19 mouse cellular contexts compared by ENCODE assay signal in genomic region chr13:43516931-43517330, GRCm38 (mm10). TPM values are rescaled to one million over a fixed set of nuclear protein-coding genes. Genes with fewer than 3 reads are reported as not detected.
A peak's percentile ranks its signal among the peaks of the same experiment; 100 is the strongest.
DNase-seq lines count a peak whose midpoint lies in the region; ATAC-seq and TF ChIP-seq lines count a peak whose summit lies in the region.
"Had no signal": no experiment of that assay in that cellular context is flagged by ENCODE, and none has a peak within 500 bp of the region (broad histone marks: within the 10 kb centered on the region; RNA-seq: fewer than 3 reads in every experiment).

No protein-coding gene starts in this region.

- H3K9ac ChIP-seq in heart, embryonic 12.5 days: no peak overlapping the region
- H3K9ac ChIP-seq in limb, embryonic 14.5 days (ENCODE audit: low read depth, low read length, severe bottlenecking): no peak overlapping the region
- no peak overlapping the region for H3K9ac ChIP-seq in heart, postnatal 0 days (replicated peaks; ENCODE audit: low read depth, low read length)
- H3K9ac ChIP-seq: heart, embryonic 15.5 days; liver, embryonic 13.5 days; lung, embryonic 15.5 days; midbrain, embryonic 12.5 days had no signal

- TF ChIP-seq EP300 in heart, postnatal 0 days (IDR thresholded peaks at IDR 0.05; ENCODE audit: low read depth): no peak

- H3K9me3 ChIP-seq in heart, embryonic 12.5 days (replicated peaks): 0 out of 2 replicates have a peak, but pooled peaks cover 5% of the 10 kb centered on the region
- H3K9me3 ChIP-seq in limb, embryonic 14.5 days (ENCODE audit: control insufficient read depth, low read length): no peaks in the 10 kb centered on the region
- no peaks in the 10 kb centered on the region for H3K9me3 ChIP-seq in limb, embryonic 10.5 days (replicated peaks)
- no peaks in the 10 kb centered on the region for H3K9me3 ChIP-seq in heart, postnatal 0 days (replicated peaks; ENCODE audit: control insufficient read depth, low read length)
- H3K9me3 ChIP-seq: heart, embryonic 15.5 days; liver, embryonic 13.5 days; lung, embryonic 15.5 days; midbrain, embryonic 12.5 days had no signal

- 56% methylated on average over 6 of the region's 6 CpGs for WGBS in heart, embryonic 12.5 days
- 53% methylated on average over 6 of the region's 6 CpGs for WGBS in limb, embryonic 14.5 days
- WGBS in limb, embryonic 10.5 days: 61% methylated on average over 6 of the region's 6 CpGs
- WGBS in heart, postnatal 0 days: 55% methylated on average over 6 of the region's 6 CpGs

- ATAC-seq in heart, embryonic 12.5 days (ENCODE audit: insufficient number of reproducible peaks, low FRiP score): no peak
- no peak for ATAC-seq in limb, embryonic 14.5 days (ENCODE audit: low FRiP score, low read depth)
- ATAC-seq in heart, postnatal 0 days (ENCODE audit: insufficient read depth, low read depth): 0 out of 2 replicates have a peak, but pooled peaks have one; percentile 17
- ATAC-seq: forebrain, embryonic 14.5 days; inflammation-experienced regulatory T-cells, adult 6 months had no signal

- no peak overlapping the region for H3K4me3 ChIP-seq in heart, embryonic 12.5 days
- no peak overlapping the region for H3K4me3 ChIP-seq in limb, embryonic 14.5 days (replicated peaks; ENCODE audit: low read length)
- H3K4me3 ChIP-seq in limb, embryonic 10.5 days: no peak overlapping the region
- H3K4me3 ChIP-seq in heart, postnatal 0 days (ENCODE audit: low read depth, low read length): no peak overlapping the region
- H3K4me3 ChIP-seq: heart, embryonic 15.5 days; liver, embryonic 13.5 days; lung, embryonic 15.5 days; midbrain, embryonic 12.5 days; myocyte had no signal

- no peak overlapping the region for H3K27ac ChIP-seq in heart, embryonic 12.5 days (ENCODE audit: poor library complexity, severe bottlenecking)
- no peak overlapping the region for H3K27ac ChIP-seq in limb, embryonic 14.5 days (replicated peaks; ENCODE audit: low read depth, low read length)
- H3K27ac ChIP-seq in limb, embryonic 10.5 days: no peak overlapping the region
- no peak overlapping the region for H3K27ac ChIP-seq in heart, postnatal 0 days (ENCODE audit: low read depth)
- H3K27ac ChIP-seq: heart, embryonic 15.5 days; liver, embryonic 13.5 days; lung, embryonic 15.5 days; midbrain, embryonic 12.5 days had no signal

- peaks cover 8% of the 10 kb centered on the region for H3K4me1 ChIP-seq in heart, embryonic 12.5 days (replicated peaks)
- no peaks in the 10 kb centered on the region for H3K4me1 ChIP-seq in limb, embryonic 14.5 days (ENCODE audit: control insufficient read depth, insufficient read depth, low read length)
- H3K4me1 ChIP-seq in limb, embryonic 10.5 days: no peaks in the 10 kb centered on the region
- H3K4me1 ChIP-seq in heart, postnatal 0 days (ENCODE audit: control insufficient read depth, insufficient read depth): peaks cover 6% of the 10 kb centered on the region
- H3K4me1 ChIP-seq: liver, embryonic 13.5 days; lung, embryonic 15.5 days had no signal

- TF ChIP-seq POLR2A in limb, embryonic 14.5 days (IDR thresholded peaks at IDR 0.05; ENCODE audit: borderline replicate concordance, extremely low read depth, insufficient read depth, insufficient read length): no peak

- peak; percentile 61 to 78 for DNase-seq in heart, adult 18-20 months
- DNase-seq in limb, embryonic 14.5 days (ENCODE audit: low spot score): peak; percentile 27
- DNase-seq in limb, embryonic 10.5 days (ENCODE audit: low spot score): no peak
- no peak for DNase-seq in heart, postnatal 0 days (ENCODE audit: low spot score)
- DNase-seq in retina, embryonic 14.5 days (ENCODE audit: low spot score): peak; percentile 38
- DNase-seq in kidney, postnatal 4 days: no peak
- DNase-seq: adrenal gland, postnatal 36 days; cerebellum, adult 9-11 months; kidney, adult 9 months; layer of hippocampus, postnatal 36 days; liver, embryonic 13.5 days; spleen, adult 18-20 months had no signal

- H3K36me3 ChIP-seq in heart, embryonic 12.5 days: no peaks in the 10 kb centered on the region
- no peaks in the 10 kb centered on the region for H3K36me3 ChIP-seq in limb, embryonic 14.5 days (ENCODE audit: control insufficient read depth, insufficient read depth, low read length)
- H3K36me3 ChIP-seq in limb, embryonic 10.5 days: no peaks in the 10 kb centered on the region
- no peaks in the 10 kb centered on the region for H3K36me3 ChIP-seq in heart, postnatal 0 days (replicated peaks; ENCODE audit: control insufficient read depth, insufficient read depth, low read length)
- H3K36me3 ChIP-seq: heart, embryonic 15.5 days; liver, embryonic 13.5 days; lung, embryonic 15.5 days; midbrain, embryonic 12.5 days had no signal

- no peak for TF ChIP-seq CTCF in heart, postnatal 0 days (IDR thresholded peaks at IDR 0.05; ENCODE audit: low read depth)

- H3K4me2 ChIP-seq in heart, embryonic 12.5 days: no peak overlapping the region
- no peak overlapping the region for H3K4me2 ChIP-seq in limb, embryonic 14.5 days (replicated peaks; ENCODE audit: low read depth, low read length, severe bottlenecking)
- no peak overlapping the region for H3K4me2 ChIP-seq in heart, postnatal 0 days (ENCODE audit: low read depth, low read length)
- H3K4me2 ChIP-seq: heart, embryonic 15.5 days; liver, embryonic 13.5 days; lung, embryonic 15.5 days; midbrain, embryonic 12.5 days had no signal

- H3K27me3 ChIP-seq in heart, embryonic 12.5 days (replicated peaks): no peaks in the 10 kb centered on the region
- no peaks in the 10 kb centered on the region for H3K27me3 ChIP-seq in limb, embryonic 14.5 days (ENCODE audit: control insufficient read depth, insufficient read depth, low read length)
- no peaks in the 10 kb centered on the region for H3K27me3 ChIP-seq in limb, embryonic 10.5 days (ENCODE audit: low read depth, poor library complexity, severe bottlenecking)
- no peaks in the 10 kb centered on the region for H3K27me3 ChIP-seq in heart, postnatal 0 days (ENCODE audit: control insufficient read depth, insufficient read depth, low read length)
- H3K27me3 ChIP-seq: heart, embryonic 15.5 days; liver, embryonic 13.5 days; lung, embryonic 15.5 days; midbrain, embryonic 12.5 days had no signal

RNA-seq across cellular contexts. Expression of gene Ranbp9, which starts 35.8 kb away (rescaled TPM):
- 10 to 100 TPM; 40.5 to 45.0 TPM for total RNA-seq in heart, adult 18-20 months (2021)
- polyA plus RNA-seq in heart, embryonic 12.5 days (2016; fragmentation: Nextera tagmentation; extraction: Ambion mirVana): 6.8 and 8.6 TPM in 2 replicates
- 34.5 and 36.9 TPM in 2 replicates for polyA plus RNA-seq in limb, embryonic 14.5 days (2012; rRNA removed)
- polyA plus RNA-seq in limb, embryonic 14.5 days (2014; fragmentation: Nextera tagmentation; extraction: Ambion mirVana): 12.6 and 14.2 TPM in 2 replicates
- 10.0 and 10.1 TPM in 2 replicates for polyA plus RNA-seq in limb, embryonic 10.5 days (2016; fragmentation: Nextera tagmentation; extraction: Ambion mirVana)
- 42.5 and 54.6 TPM in 2 replicates for total RNA-seq in heart, postnatal 0 days (2014; rRNA removed; ENCODE audit: low replicate concordance)
- 6.7 and 6.9 TPM in 2 replicates for polyA plus RNA-seq in heart, postnatal 0 days (2015; fragmentation: Nextera tagmentation; extraction: Ambion mirVana)

RNA-seq across cellular contexts. Expression of gene Mcur1, which starts 43.1 kb away (rescaled TPM):
- 10 to 100 TPM; 49.3 to 52.2 TPM for total RNA-seq in heart, adult 18-20 months (2021)
- polyA plus RNA-seq in heart, embryonic 12.5 days (2016; fragmentation: Nextera tagmentation; extraction: Ambion mirVana): 18.2 and 19.7 TPM in 2 replicates
- 19.7 and 23.1 TPM in 2 replicates for polyA plus RNA-seq in limb, embryonic 14.5 days (2012; rRNA removed)
- polyA plus RNA-seq in limb, embryonic 14.5 days (2014; fragmentation: Nextera tagmentation; extraction: Ambion mirVana): 18.1 and 20.5 TPM in 2 replicates
- 10.6 and 12.1 TPM in 2 replicates for polyA plus RNA-seq in limb, embryonic 10.5 days (2016; fragmentation: Nextera tagmentation; extraction: Ambion mirVana)
- total RNA-seq in heart, postnatal 0 days (2014; rRNA removed; ENCODE audit: low replicate concordance): 37.7 and 40.1 TPM in 2 replicates
- 22.0 and 24.9 TPM in 2 replicates for polyA plus RNA-seq in heart, postnatal 0 days (2015; fragmentation: Nextera tagmentation; extraction: Ambion mirVana)

Comparison
In these comparisons a context has a peak if more than half of its experiments do, and no peak if none do; other contexts are left out.
1. DNase-seq: peak in heart, adult 18-20 months (2 of 2), limb, embryonic 14.5 days (single experiment) and retina, embryonic 14.5 days (single experiment); none in limb, embryonic 10.5 days (single experiment), heart, postnatal 0 days (single experiment) and kidney, postnatal 4 days (0 of 2).